Mouse (Mus musculus): ENCODE results near the gene Cela3b.

DNA sequence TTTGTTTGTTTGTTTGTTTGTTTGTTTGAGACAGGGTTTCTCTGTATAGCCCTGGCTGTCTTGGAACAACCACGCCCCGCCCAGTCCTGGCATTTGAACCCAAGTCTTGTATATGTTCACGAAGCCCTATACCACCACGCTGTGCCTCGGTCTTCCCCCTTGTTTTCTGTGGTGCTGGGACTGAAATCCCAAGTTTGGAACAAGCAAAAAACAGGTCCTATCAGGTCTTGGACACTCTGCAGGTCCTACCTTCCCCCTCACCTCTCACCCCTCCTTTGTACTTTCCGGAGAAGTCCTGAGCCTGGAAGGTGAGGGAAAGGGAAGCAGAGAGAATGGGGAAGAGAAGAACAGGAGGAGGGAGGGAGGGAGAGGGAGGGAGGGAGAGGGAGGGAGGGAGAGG lies 21.9 kb upstream of the Cela3b start:
- TF ChIP-seq CTCF (IDR thresholded peaks at IDR 0.05) (no peak), EP300 (IDR thresholded peaks at IDR 0.05; ENCODE audit: insufficient read depth, low read depth, low read length) (no peak)

Measured in heart, adult 2 months (tissue).